Mouse (Mus musculus): ENCODE results near the gene Slc22a23. TPM values are rescaled to one million over a fixed set of nuclear protein-coding genes. Genes with fewer than 3 reads are reported as not detected.

Slc22a23 gene
- polyA plus RNA-seq, 2 experiments: 9.3 to 21.4 TPM

DNA sequence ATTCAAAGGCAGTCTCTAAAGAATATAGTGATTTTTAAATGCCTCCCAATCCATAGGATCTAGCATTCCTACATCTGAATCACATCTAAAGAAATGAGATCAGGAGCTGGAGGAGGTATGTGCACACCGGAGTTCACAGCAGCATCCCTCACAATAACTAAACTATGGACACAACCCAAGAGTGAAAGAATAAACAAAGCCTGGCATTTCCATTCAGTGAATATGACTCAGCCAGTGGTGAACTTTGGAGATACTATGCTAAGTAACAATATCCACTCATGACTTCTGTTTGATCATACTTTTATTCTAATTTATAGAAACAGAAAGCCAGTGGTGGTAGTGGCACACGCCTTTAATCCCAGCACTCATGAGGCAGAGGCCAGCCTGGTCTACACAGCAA lies 67.4 kb downstream of the Slc22a23 start:
- Histone ChIP-seq H3K36me3 (replicated peaks; ENCODE audit: control insufficient read depth, insufficient read depth, low read depth) (peaks cover 39% of the 10 kb centered on the region), H3K27me3 (ENCODE audit: control insufficient read depth, insufficient read depth, low read length) (no peaks in the 10 kb centered on the region)
- 91% methylated on average over 2 of the region's 2 CpGs for WGBS (ENCODE audit: insufficient replicate concordance)

DNA sequence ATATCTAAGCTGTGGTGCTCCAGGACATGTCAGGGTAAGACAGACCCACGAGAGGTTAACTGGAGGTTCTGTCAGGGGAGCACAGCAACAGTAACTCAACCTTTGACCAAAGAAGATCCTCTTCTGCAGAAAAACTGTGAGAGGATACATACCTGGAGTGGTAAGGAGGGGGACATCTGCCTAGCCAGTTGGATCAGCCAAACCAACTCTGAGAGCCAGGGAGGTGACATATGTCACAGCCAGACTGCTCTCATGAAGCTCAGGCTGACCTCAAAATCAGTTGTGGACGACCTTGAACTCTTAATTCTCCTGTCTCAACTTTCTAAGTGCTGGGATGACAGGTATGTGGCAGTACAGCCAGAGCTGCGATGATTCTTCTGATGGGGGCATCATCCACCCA lies 68.0 kb downstream of the Slc22a23 start:
- DNase-seq (ENCODE audit: low read depth in 3 of 3, low spot score in 3 of 3) (no peak), ATAC-seq (ENCODE audit: insufficient read depth) (no peak)
- Histone ChIP-seq H3K36me3 (replicated peaks; ENCODE audit: control insufficient read depth, insufficient read depth, low read depth) (peaks cover 39% of the 10 kb centered on the region), H3K4me1 (replicated peaks; ENCODE audit: control insufficient read depth in 2 of 2, insufficient read depth in 2 of 2, low read length in 1 of 2) (peaks cover 34 to 51% of the 10 kb centered on the region in 2 experiments), H3K27me3 (ENCODE audit: control insufficient read depth, insufficient read depth, low read length) (no peaks in the 10 kb centered on the region), H3K9ac (replicated peaks) (no peak overlapping the region), H3K9me3 (ENCODE audit: control insufficient read depth, low read length) (no peaks in the 10 kb centered on the region), H3K4me3 (ENCODE audit: insufficient read depth in 1 of 2, low read depth in 2 of 2, low read length in 2 of 2) (no peak overlapping the region), H3K4me2 (ENCODE audit: low read depth) (no peak overlapping the region), H3K27ac (no peak overlapping the region)
- TF ChIP-seq CTCF (IDR thresholded peaks at IDR 0.05; ENCODE audit: low read depth): no peak
- no peak for TF ChIP-seq EP300 (IDR thresholded peaks at IDR 0.05; ENCODE audit: low read depth)
- WGBS (ENCODE audit: insufficient replicate concordance): 76% methylated on average over 3 of the region's 3 CpGs

More for the DNA sequence above, 67.4 kb downstream of the Slc22a23 start:
- ATAC-seq (ENCODE audit: insufficient read depth): no peak
- Histone ChIP-seq H3K9me3 (ENCODE audit: control insufficient read depth, low read length) (no peaks in the 10 kb centered on the region), H3K27ac (no peak overlapping the region), H3K4me2 (ENCODE audit: low read depth) (no peak overlapping the region), H3K4me3 (ENCODE audit: insufficient read depth in 1 of 2, low read depth in 2 of 2, low read length in 2 of 2) (no peak overlapping the region), H3K4me1 (replicated peaks; ENCODE audit: control insufficient read depth in 2 of 2, insufficient read depth in 2 of 2, low read length in 1 of 2) (peaks cover 30 to 48% of the 10 kb centered on the region in 2 experiments), H3K9ac (replicated peaks) (no peak overlapping the region)
- DNase-seq (ENCODE audit: low read depth in 3 of 3, low spot score in 3 of 3): no peak
- TF ChIP-seq EP300 (IDR thresholded peaks at IDR 0.05; ENCODE audit: low read depth): no peak
- TF ChIP-seq CTCF (IDR thresholded peaks at IDR 0.05; ENCODE audit: low read depth): no peak

DNA sequence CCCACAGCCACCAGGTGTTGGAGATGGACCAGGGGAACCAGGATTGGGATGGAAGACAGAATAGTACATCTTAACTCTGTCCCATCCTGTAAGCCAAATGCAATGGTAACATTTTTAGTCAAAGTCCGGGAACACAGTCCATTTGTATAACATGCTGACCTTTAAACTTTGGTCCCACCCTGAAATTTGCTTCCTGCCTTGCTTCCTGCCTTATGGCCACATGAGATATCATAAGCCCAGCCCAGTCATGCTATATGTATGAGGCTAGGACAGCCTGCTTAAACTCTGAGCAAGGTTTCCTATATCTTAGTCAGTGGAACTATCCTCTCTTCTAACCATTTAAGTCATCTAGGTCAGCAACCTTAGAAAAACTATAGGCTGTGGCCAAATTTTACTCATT lies 70.1 kb downstream of the Slc22a23 start:
- no peak overlapping the region for H3K4me3 ChIP-seq (ENCODE audit: insufficient read depth in 1 of 2, low read depth in 2 of 2, low read length in 2 of 2)
- H3K27ac ChIP-seq: peak overlapping the region; percentile 66
- H3K9me3 ChIP-seq (ENCODE audit: control insufficient read depth, low read length): no peaks in the 10 kb centered on the region
- H3K9ac ChIP-seq (replicated peaks): no peak overlapping the region
- H3K4me1 ChIP-seq (replicated peaks; ENCODE audit: control insufficient read depth in 2 of 2, insufficient read depth in 2 of 2, low read length in 1 of 2): peaks cover 55 to 61% of the 10 kb centered on the region in 2 experiments
- ATAC-seq (ENCODE audit: insufficient read depth) (peak; percentile 64), DNase-seq (ENCODE audit: low read depth in 3 of 3, low spot score in 3 of 3) (peak in 2 of 3 experiments; percentile 53 to 56)
- H3K27me3 ChIP-seq (ENCODE audit: control insufficient read depth, insufficient read depth, low read length): no peaks in the 10 kb centered on the region
- H3K36me3 ChIP-seq (replicated peaks; ENCODE audit: control insufficient read depth, insufficient read depth, low read depth): peaks cover 45% of the 10 kb centered on the region
- WGBS (ENCODE audit: insufficient replicate concordance): 26% methylated on average over 1 of the region's 1 CpGs
- TF ChIP-seq CTCF (IDR thresholded peaks at IDR 0.05; ENCODE audit: low read depth) (no peak), EP300 (IDR thresholded peaks at IDR 0.05; ENCODE audit: low read depth) (peak; percentile 46)
- H3K4me2 ChIP-seq (ENCODE audit: low read depth): peak overlapping the region; percentile 41

- ATAC-seq (ENCODE audit: insufficient read depth) (no peak), DNase-seq (ENCODE audit: low read depth in 3 of 3, low spot score in 3 of 3) (no peak)
- 94% methylated on average over 2 of the region's 2 CpGs for WGBS (ENCODE audit: insufficient replicate concordance)
- TF ChIP-seq CTCF (IDR thresholded peaks at IDR 0.05; ENCODE audit: low read depth) (no peak), EP300 (IDR thresholded peaks at IDR 0.05; ENCODE audit: low read depth) (0 out of 2 replicates have a peak, but pooled peaks have one; percentile 26)
- H3K9ac ChIP-seq (replicated peaks): no peak overlapping the region
- peak overlapping the region; percentile 66 for H3K27ac ChIP-seq
- H3K4me1 ChIP-seq (replicated peaks; ENCODE audit: control insufficient read depth in 2 of 2, insufficient read depth in 2 of 2, low read length in 1 of 2): peaks cover 55 to 61% of the 10 kb centered on the region in 2 experiments
- no peaks in the 10 kb centered on the region for H3K27me3 ChIP-seq (ENCODE audit: control insufficient read depth, insufficient read depth, low read length)
- no peaks in the 10 kb centered on the region for H3K9me3 ChIP-seq (ENCODE audit: control insufficient read depth, low read length)
- H3K36me3 ChIP-seq (replicated peaks; ENCODE audit: control insufficient read depth, insufficient read depth, low read depth): peaks cover 45% of the 10 kb centered on the region
- H3K4me3 ChIP-seq (ENCODE audit: insufficient read depth in 1 of 2, low read depth in 2 of 2, low read length in 2 of 2): no peak overlapping the region
- H3K4me2 ChIP-seq (ENCODE audit: low read depth): peak overlapping the region; percentile 41
Observed at GRCm38 (mm10) chr13:34274417-34274816, 70.6 kb downstream of the Slc22a23 start.

DNA sequence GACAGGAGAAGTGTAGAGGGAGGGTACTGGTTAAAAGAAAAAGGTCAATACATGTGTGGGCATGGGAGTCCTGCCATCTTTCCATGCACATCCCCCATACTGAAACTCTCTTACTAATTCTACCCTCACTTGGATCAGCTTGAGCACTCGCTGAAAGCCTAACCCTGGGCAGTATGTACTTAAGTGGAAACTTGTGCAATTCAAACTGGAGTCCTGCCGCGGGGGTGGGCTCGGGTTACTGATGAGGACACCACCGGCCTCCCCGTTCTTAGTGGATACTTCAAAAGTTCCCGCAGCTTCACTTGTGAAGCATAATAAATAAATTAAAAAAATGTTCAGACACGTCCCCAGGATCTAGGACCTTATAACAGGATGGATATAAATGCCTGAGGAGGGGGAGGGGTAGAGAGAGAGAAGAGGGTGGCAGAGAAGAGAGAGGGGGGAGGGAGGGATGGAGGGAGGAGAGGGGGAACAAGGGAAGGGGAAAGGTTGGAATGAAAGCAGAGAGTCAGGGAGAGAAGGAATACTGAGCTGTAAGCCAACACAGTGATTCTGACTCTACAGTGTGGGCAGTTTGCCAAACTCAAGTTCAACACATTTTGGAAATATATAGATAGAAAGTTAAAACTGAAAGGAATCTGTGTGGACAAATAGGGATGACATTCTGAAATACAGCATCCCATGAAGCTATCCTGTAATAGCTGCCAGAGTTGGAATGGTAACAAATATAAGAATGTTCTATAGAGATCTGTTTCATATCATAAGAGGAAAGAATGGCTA lies 72.5 kb downstream of the Slc22a23 start:
- Histone ChIP-seq H3K36me3 (replicated peaks; ENCODE audit: control insufficient read depth, insufficient read depth, low read depth) (peaks cover 45% of the 10 kb centered on the region), H3K4me3 (ENCODE audit: insufficient read depth in 1 of 2, low read depth in 2 of 2, low read length in 2 of 2) (no peak overlapping the region), H3K4me1 (replicated peaks; ENCODE audit: control insufficient read depth in 2 of 2, insufficient read depth in 2 of 2, low read length in 1 of 2) (peaks cover 53 to 55% of the 10 kb centered on the region in 2 experiments), H3K9me3 (ENCODE audit: control insufficient read depth, low read length) (no peaks in the 10 kb centered on the region), H3K27ac (peak overlapping the region; percentile 79), H3K27me3 (ENCODE audit: control insufficient read depth, insufficient read depth, low read length) (no peaks in the 10 kb centered on the region), H3K9ac (replicated peaks) (no peak overlapping the region), H3K4me2 (ENCODE audit: low read depth) (peak overlapping the region; percentile 65; the same call in 1 of the 2 replicates)
- DNase-seq (ENCODE audit: low read depth in 3 of 3, low spot score in 3 of 3) (no peak), ATAC-seq (ENCODE audit: insufficient read depth) (no peak)
- WGBS (ENCODE audit: insufficient replicate concordance): 78% methylated on average over 8 of the region's 8 CpGs
- TF ChIP-seq CTCF (IDR thresholded peaks at IDR 0.05; ENCODE audit: low read depth) (no peak), EP300 (IDR thresholded peaks at IDR 0.05; ENCODE audit: low read depth) (no peak)

Data from liver, embryonic 14.5 days (tissue).